Mouse (Mus musculus) forebrain, embryonic 16.5 days (tissue): ENCODE data around the gene Nell1. TPM values are rescaled to one million over a fixed set of nuclear protein-coding genes. Genes with fewer than 3 reads are reported as not detected.

Experiments
- ATAC-seq: fragments of 200-750 bp; cut with Nextera tagmentation; 2 replicates; pipeline ENCODE4 v1.8.0; 2017; ENCODE audit warnings: mild to moderate bottlenecking, moderate library complexity
- H3K27ac ChIP-seq: fragments of 300-500 bp; sonication (generic); 2 replicates; pipeline ENCODE4 v1.5.1; 2014; ENCODE audit warnings: low read length, control low read depth
- H3K27me3 ChIP-seq: fragments of 300-500 bp; sonication (generic); replicated peaks from 2 replicates; pipeline ENCODE4 v1.6.1; 2014; ENCODE audit warnings: low read length; ENCODE audit not compliant: control insufficient read depth, insufficient read depth
- H3K36me3 ChIP-seq: fragments of 300-500 bp; sonication (generic); 2 replicates; pipeline ENCODE4 v1.6.1; 2014; ENCODE audit not compliant: control insufficient read depth, insufficient read depth
- H3K4me1 ChIP-seq: fragments of 300-500 bp; sonication (generic); replicated peaks from 2 replicates; pipeline ENCODE4 v1.6.1; 2014; ENCODE audit warnings: low read length; ENCODE audit not compliant: control insufficient read depth, insufficient read depth
- H3K4me2 ChIP-seq: fragments of 300-500 bp; sonication (generic); 2 replicates; pipeline ENCODE4 v1.6.1; 2014; ENCODE audit warnings: mild to moderate bottlenecking, low read length, control low read depth
- H3K4me3 ChIP-seq: fragments of 300-500 bp; sonication (generic); replicated peaks from 2 replicates; pipeline ENCODE4 v1.5.1; 2014; ENCODE audit warnings: mild to moderate bottlenecking, low read length, control low read depth
- H3K9ac ChIP-seq: fragments of 300-500 bp; sonication (generic); replicated peaks from 2 replicates; pipeline ENCODE4 v1.6.1; 2014; ENCODE audit warnings: low read depth, low read length, control low read depth
- H3K9me3 ChIP-seq: fragments of 300-500 bp; sonication (generic); 2 replicates; pipeline ENCODE4 v1.6.1; 2016; ENCODE audit warnings: low read length; ENCODE audit not compliant: control insufficient read depth
- WGBS: fragments of 180-500 bp; shearing (Covaris S2); extraction: QIAGEN DNeasy Blood & Tissue Kit; methylation state at CpG from one replicate; pipeline ENCODE4 v1.1.7; 2014; 5-methylcytosine and 5-hydroxymethylcytosine counted together
- polyA plus RNA-seq: library from polyadenylated mRNA; unstranded; fragments of >200 nt; fragmentation: Nextera tagmentation; extraction: Ambion mirVana; gene quantifications from 2 replicates; pipeline ENCODE4 v1.2.1, GENCODE M21; 2015

The Nell1 gene
- polyA plus RNA-seq, 1 experiment from 2014 or later: 14.2 TPM

DNA sequence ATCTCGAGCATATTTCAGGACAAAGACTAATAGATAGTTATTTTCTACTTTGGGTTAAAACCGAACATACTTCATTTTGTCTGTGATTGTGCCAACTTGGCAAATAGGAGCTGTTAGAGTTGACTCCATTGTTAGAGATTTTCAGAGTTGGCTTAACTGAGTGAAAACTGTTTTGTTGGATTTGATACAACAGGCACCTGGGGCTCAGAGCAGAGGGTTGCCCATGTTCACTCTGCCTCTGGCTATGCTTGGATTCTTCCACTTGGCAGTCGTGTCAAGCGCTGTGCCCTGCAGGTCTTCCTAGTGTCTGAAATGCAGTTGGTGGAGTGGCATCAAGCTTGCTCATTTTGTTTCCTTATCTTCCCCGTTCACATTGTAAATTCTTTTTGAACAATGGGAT lies 363.6 kb downstream of the Nell1 start:
- H3K27ac ChIP-seq: no peak overlapping the region
- H3K9ac ChIP-seq: no peak overlapping the region
- WGBS: 68% methylated on average over 5 of the region's 5 CpGs
- ATAC-seq: no peak
- H3K4me1 ChIP-seq: no peaks in the 10 kb centered on the region
- H3K4me2 ChIP-seq: no peak overlapping the region
- no peaks in the 10 kb centered on the region for H3K36me3 ChIP-seq
- no peak overlapping the region for H3K4me3 ChIP-seq
- H3K9me3 ChIP-seq: no peaks in the 10 kb centered on the region
- no peaks in the 10 kb centered on the region for H3K27me3 ChIP-seq

- Histone ChIP-seq H3K9ac (no peak overlapping the region), H3K27me3 (no peaks in the 10 kb centered on the region), H3K4me3 (no peak overlapping the region), H3K4me1 (no peaks in the 10 kb centered on the region), H3K4me2 (no peak overlapping the region), H3K27ac (no peak overlapping the region), H3K36me3 (no peaks in the 10 kb centered on the region), H3K9me3 (no peaks in the 10 kb centered on the region)
- no peak for ATAC-seq
- 49% methylated on average over 5 of the region's 5 CpGs for WGBS
Measured at GRCm38 (mm10) chr7:50338757-50339156, 364.1 kb downstream of the Nell1 start.

DNA sequence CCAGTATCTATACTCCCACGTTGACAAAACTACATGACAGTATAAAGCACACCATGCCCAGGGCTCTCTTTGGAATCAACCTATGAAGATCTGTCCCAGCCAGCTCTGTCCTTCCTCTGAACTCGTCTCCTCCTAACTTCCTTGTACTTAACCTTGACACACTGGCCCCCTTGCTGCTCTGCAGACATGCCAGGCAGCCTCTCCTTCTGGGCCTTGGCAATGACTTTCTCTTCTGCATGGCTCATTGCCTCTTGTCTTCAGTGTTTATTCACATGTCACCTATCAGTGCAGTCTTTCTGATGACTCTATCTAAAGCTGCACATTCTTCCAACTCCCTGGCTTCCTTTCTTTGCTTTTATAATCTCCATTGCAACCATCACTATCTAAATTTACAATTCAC lies 376.9 kb downstream of the Nell1 start:
- WGBS: 56% methylated on average over 2 of the region's 2 CpGs
- ATAC-seq: no peak
- H3K27ac ChIP-seq: no peak overlapping the region
- H3K4me1 ChIP-seq: no peaks in the 10 kb centered on the region
- no peak overlapping the region for H3K9ac ChIP-seq
- H3K36me3 ChIP-seq: no peaks in the 10 kb centered on the region
- no peak overlapping the region for H3K4me2 ChIP-seq
- no peaks in the 10 kb centered on the region for H3K27me3 ChIP-seq
- H3K9me3 ChIP-seq: no peaks in the 10 kb centered on the region
- no peak overlapping the region for H3K4me3 ChIP-seq

DNA sequence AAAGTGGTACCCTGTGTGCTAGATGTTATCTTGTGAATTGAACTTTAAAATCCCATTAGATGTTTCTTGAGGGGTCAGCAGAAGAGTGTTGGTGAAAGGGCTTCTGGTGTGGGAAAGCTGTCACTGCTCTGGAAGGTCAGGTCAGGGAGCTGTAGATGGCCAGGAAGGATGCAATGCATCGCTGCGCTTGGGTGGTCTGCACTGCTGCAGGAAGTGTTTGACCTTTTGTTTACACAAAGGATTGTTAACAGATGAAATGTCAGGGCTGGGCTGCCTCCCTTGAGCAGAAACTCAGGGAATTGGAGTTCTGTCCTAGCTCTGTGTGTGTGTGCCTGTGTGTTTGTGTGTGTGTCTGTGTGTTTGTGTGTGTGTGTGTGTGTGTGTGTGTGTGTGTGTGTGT lies 382.5 kb downstream of the Nell1 start:
- Histone ChIP-seq H3K4me3 (no peak overlapping the region), H3K27me3 (no peaks in the 10 kb centered on the region), H3K9me3 (no peaks in the 10 kb centered on the region), H3K9ac (no peak overlapping the region), H3K27ac (no peak overlapping the region), H3K4me2 (no peak overlapping the region), H3K4me1 (no peaks in the 10 kb centered on the region), H3K36me3 (no peaks in the 10 kb centered on the region)
- ATAC-seq: no peak
- WGBS: 54% methylated on average over 2 of the region's 2 CpGs

DNA sequence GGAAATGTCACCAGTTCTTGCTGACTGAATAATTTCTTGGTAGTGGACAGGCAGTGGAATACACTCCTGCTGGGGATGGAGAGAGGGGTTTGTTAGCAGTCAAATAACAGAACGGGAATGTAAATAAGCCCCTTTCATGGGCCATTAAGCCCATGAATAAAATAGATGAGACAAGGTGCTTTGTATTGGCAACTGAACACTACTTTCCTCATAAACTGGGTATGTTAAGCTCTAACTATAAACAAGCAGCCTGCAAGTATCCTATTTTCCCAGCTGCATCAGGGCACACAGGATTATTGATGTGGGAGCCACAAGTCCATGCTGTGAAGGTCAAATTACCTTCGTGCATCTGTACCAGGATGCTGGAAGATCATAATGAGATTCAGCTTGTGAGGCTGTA lies 387.4 kb downstream of the Nell1 start:
- ATAC-seq: no peak
- WGBS: 13% methylated on average over 2 of the region's 2 CpGs

GRCm38 (mm10) chr7:50374876-50375275 lies 400.2 kb downstream of the Nell1 start:
- no peak for ATAC-seq
- no peaks in the 10 kb centered on the region for H3K36me3 ChIP-seq
- H3K9me3 ChIP-seq: no peaks in the 10 kb centered on the region
- no peak overlapping the region for H3K4me3 ChIP-seq
- H3K4me1 ChIP-seq: no peaks in the 10 kb centered on the region
- no peak overlapping the region for H3K4me2 ChIP-seq
- no peaks in the 10 kb centered on the region for H3K27me3 ChIP-seq
- WGBS: 83% methylated on average over 4 of the region's 4 CpGs
- H3K9ac ChIP-seq: no peak overlapping the region
- no peak overlapping the region for H3K27ac ChIP-seq

More for the DNA sequence above, 387.4 kb downstream of the Nell1 start:
- H3K4me3 ChIP-seq: no peak overlapping the region
- no peaks in the 10 kb centered on the region for H3K27me3 ChIP-seq
- H3K27ac ChIP-seq: no peak overlapping the region
- no peaks in the 10 kb centered on the region for H3K36me3 ChIP-seq
- no peaks in the 10 kb centered on the region for H3K9me3 ChIP-seq
- H3K9ac ChIP-seq: no peak overlapping the region
- no peak overlapping the region for H3K4me2 ChIP-seq
- H3K4me1 ChIP-seq: no peaks in the 10 kb centered on the region

DNA sequence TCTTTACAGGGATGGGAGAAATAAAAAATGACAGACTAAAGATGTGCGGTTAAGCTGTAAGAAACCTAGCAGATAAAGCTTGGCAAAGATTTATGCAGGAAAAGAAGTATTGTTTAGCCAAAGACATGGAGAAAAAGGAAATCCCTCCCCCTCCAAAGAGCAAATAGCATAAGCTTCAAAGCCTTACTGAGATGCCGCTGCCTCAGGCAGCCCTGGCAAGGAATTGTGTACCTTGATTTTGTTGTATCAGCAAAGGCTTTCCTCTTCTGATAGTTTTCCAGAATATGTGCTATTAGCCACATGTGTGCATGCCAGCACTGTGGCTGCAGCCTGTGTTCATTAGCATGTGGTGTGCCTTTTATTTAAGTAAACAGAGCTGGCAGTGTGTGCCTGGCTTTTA lies 435.8 kb downstream of the Nell1 start:
- H3K27me3 ChIP-seq: no peaks in the 10 kb centered on the region
- no peak overlapping the region for H3K27ac ChIP-seq
- H3K9me3 ChIP-seq: no peaks in the 10 kb centered on the region
- no peak overlapping the region for H3K4me3 ChIP-seq
- no peak overlapping the region for H3K9ac ChIP-seq
- no peak overlapping the region for H3K4me2 ChIP-seq
- 64% methylated on average over 2 of the region's 2 CpGs for WGBS
- H3K36me3 ChIP-seq: no peaks in the 10 kb centered on the region
- H3K4me1 ChIP-seq: no peaks in the 10 kb centered on the region
- ATAC-seq: no peak

- no peak for ATAC-seq
- H3K4me1 ChIP-seq: no peaks in the 10 kb centered on the region
- WGBS: 67% methylated on average over 2 of the region's 2 CpGs
- H3K4me2 ChIP-seq: no peak overlapping the region
- no peak overlapping the region for H3K9ac ChIP-seq
- H3K9me3 ChIP-seq: no peaks in the 10 kb centered on the region
- H3K27me3 ChIP-seq: no peaks in the 10 kb centered on the region
- no peak overlapping the region for H3K4me3 ChIP-seq
- no peaks in the 10 kb centered on the region for H3K36me3 ChIP-seq
- no peak overlapping the region for H3K27ac ChIP-seq
Measured at GRCm38 (mm10) chr7:50419976-50420375, 445.3 kb downstream of the Nell1 start.

- Histone ChIP-seq H3K27ac (no peak overlapping the region), H3K4me3 (no peak overlapping the region), H3K4me1 (no peaks in the 10 kb centered on the region), H3K9me3 (no peaks in the 10 kb centered on the region), H3K9ac (no peak overlapping the region), H3K36me3 (no peaks in the 10 kb centered on the region), H3K27me3 (no peaks in the 10 kb centered on the region), H3K4me2 (no peak overlapping the region)
- peak; percentile 50; the same call in 1 of the 2 replicates for ATAC-seq
- WGBS: 78% methylated on average over 1 of the region's 1 CpGs
Measured at GRCm38 (mm10) chr7:50422422-50423195, 447.9 kb downstream of the Nell1 start.

- H3K4me1 ChIP-seq: no peaks in the 10 kb centered on the region
- ATAC-seq: no peak
- H3K4me2 ChIP-seq: no peak overlapping the region
- no peak overlapping the region for H3K9ac ChIP-seq
- H3K27me3 ChIP-seq: no peaks in the 10 kb centered on the region
- no peak overlapping the region for H3K4me3 ChIP-seq
- H3K9me3 ChIP-seq: no peaks in the 10 kb centered on the region
- H3K36me3 ChIP-seq: no peaks in the 10 kb centered on the region
- H3K27ac ChIP-seq: no peak overlapping the region
- WGBS: 96% methylated on average over 5 of the region's 5 CpGs
Measured at GRCm38 (mm10) chr7:50429725-50430124, 455.1 kb downstream of the Nell1 start.
